Mouse (Mus musculus): Measurements from ENCODE around the gene Gm14781.
"Not testable (repeated sequence)": the region's sequence is repeated elsewhere in the genome, so short reads cannot be mapped to it uniquely, and the experiment has no call there.

Gene Gm14781

DNA sequence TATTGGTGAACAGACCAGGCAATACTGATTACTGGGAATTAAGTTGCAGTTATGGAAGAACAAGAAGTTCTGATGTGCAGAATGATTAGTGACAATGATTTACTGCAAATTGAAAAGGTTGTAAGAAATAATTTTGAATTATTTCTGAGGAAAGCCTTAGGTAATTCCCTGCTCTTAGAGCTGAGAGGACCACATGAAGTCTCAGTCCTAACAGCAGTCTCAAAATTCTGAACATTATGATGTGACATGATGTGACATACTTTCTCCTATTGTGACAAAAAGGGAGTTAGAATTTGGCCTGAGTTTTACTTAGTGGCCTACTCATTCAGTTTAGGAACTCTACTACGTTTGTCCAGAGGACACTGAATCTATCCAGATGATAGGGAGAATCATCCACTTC, at the start of gene Gm14781:
TSS of gene Gm14781 (plus strand) at position 301 of the 400 bp plus-strand sequence.
- not testable (repeated sequence) for DNase-seq (ENCODE audit: low read depth, low spot score)

DNA sequence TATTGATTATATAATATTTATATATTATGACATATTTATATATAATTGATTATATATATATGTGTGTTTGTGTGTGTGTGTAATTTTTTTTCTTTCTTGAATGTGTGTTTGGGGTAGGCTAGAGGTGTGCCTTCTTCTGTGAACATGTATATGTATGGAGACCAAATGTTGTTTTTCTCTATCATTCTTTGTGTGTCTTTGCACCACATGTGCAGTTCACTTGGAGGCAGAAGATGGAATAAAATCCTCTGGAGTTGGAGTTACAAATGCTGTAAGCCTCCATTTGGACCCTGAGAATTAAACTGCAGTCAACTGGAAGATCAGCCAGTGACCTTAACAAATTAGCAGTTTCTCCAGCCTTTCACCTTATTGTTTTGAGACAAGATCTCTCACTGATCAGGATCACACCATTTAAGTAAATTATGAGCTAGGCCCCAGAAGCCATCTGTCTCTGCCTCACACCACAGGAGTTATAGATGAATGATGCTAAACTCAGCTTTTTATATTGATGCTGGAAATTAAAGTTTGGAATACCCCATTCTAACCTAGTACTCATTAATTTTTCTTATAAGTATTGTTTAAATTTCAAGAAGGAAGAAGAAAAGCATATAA, 23.1 kb downstream of the Gm14781 start:
- not testable (repeated sequence) for DNase-seq (ENCODE audit: low read depth, low spot score)

All from embryo, embryonic 11.5 days (tissue).